Mouse (Mus musculus): ENCODE data around the gene Mrps2. TPM values are rescaled to one million over a fixed set of nuclear protein-coding genes. Genes with fewer than 3 reads are reported as not detected.
A peak's percentile ranks its signal among the peaks of the same experiment; 100 is the strongest.
"Not testable (repeated sequence)": the region's sequence is repeated elsewhere in the genome, so short reads cannot be mapped to it uniquely, and the experiment has no call there.

The Mrps2 gene
- polyA plus RNA-seq, 1 experiment from 2014 or later = 58.5 TPM

GRCm38 (mm10) chr2:28502987-28503386 is 35.1 kb downstream of the Mrps2 start:
- Histone ChIP-seq H3K4me2 (replicated peaks; ENCODE audit: low read depth, low read length) (no peak overlapping the region), H3K27ac (ENCODE audit: low read length) (no peak overlapping the region), H3K9me3 (ENCODE audit: control insufficient read depth, low read depth, low read length) (no peaks in the 10 kb centered on the region), H3K27me3 (ENCODE audit: control insufficient read depth, insufficient read depth, low read length) (no peaks in the 10 kb centered on the region), H3K36me3 (ENCODE audit: control insufficient read depth, insufficient read depth, low read length) (no peaks in the 10 kb centered on the region), H3K4me1 (ENCODE audit: control insufficient read depth, insufficient read depth, low read length) (no peaks in the 10 kb centered on the region), H3K4me3 (ENCODE audit: low read depth, low read length) (no peak overlapping the region), H3K9ac (replicated peaks; ENCODE audit: low read depth, low read length) (no peak overlapping the region)
- no peak for ATAC-seq (ENCODE audit: insufficient number of reproducible peaks, insufficient read depth, low FRiP score, low read depth)
- 83% methylated on average over 10 of the region's 10 CpGs for WGBS

- no peak for ATAC-seq (ENCODE audit: insufficient number of reproducible peaks, insufficient read depth, low FRiP score, low read depth)
- Histone ChIP-seq H3K4me3 (ENCODE audit: low read depth, low read length) (no peak overlapping the region), H3K27ac (ENCODE audit: low read length) (no peak overlapping the region), H3K4me1 (ENCODE audit: control insufficient read depth, insufficient read depth, low read length) (no peaks in the 10 kb centered on the region), H3K27me3 (ENCODE audit: control insufficient read depth, insufficient read depth, low read length) (no peaks in the 10 kb centered on the region), H3K36me3 (ENCODE audit: control insufficient read depth, insufficient read depth, low read length) (no peaks in the 10 kb centered on the region), H3K4me2 (replicated peaks; ENCODE audit: low read depth, low read length) (no peak overlapping the region), H3K9me3 (ENCODE audit: control insufficient read depth, low read depth, low read length) (no peaks in the 10 kb centered on the region), H3K9ac (replicated peaks; ENCODE audit: low read depth, low read length) (no peak overlapping the region)
- WGBS = 88% methylated on average over 13 of the region's 13 CpGs
Observed at GRCm38 (mm10) chr2:28504676-28505075, 36.8 kb downstream of the Mrps2 start.

- WGBS = 72% methylated on average over 3 of the region's 3 CpGs
- Histone ChIP-seq H3K9ac (replicated peaks; ENCODE audit: low read depth, low read length) (no peak within 1 kb of the TSS), H3K36me3 (ENCODE audit: control insufficient read depth, insufficient read depth, low read length) (no peaks in the 10 kb centered on the region)
Observed at GRCm38 (mm10) chr2:28505795-28506194, 37.9 kb downstream of the Mrps2 start, which contains the start of gene Gm10134. TSS of gene Gm10134 (plus strand) at chr2:28506095.

GRCm38 (mm10) chr2:28506291-28506690 is 38.4 kb downstream of the Mrps2 start:
- ATAC-seq (ENCODE audit: insufficient number of reproducible peaks, insufficient read depth, low FRiP score, low read depth) = no peak
- Histone ChIP-seq H3K4me3 (ENCODE audit: low read depth, low read length) (no peak overlapping the region), H3K27me3 (ENCODE audit: control insufficient read depth, insufficient read depth, low read length) (no peaks in the 10 kb centered on the region), H3K36me3 (ENCODE audit: control insufficient read depth, insufficient read depth, low read length) (no peaks in the 10 kb centered on the region), H3K9me3 (ENCODE audit: control insufficient read depth, low read depth, low read length) (no peaks in the 10 kb centered on the region), H3K4me2 (replicated peaks; ENCODE audit: low read depth, low read length) (no peak overlapping the region), H3K4me1 (ENCODE audit: control insufficient read depth, insufficient read depth, low read length) (no peaks in the 10 kb centered on the region), H3K27ac (ENCODE audit: low read length) (no peak overlapping the region), H3K9ac (replicated peaks; ENCODE audit: low read depth, low read length) (no peak overlapping the region)
- WGBS = 85% methylated on average over 6 of the region's 6 CpGs

More at GRCm38 (mm10) chr2:28505795-28506194, 37.9 kb downstream of the Mrps2 start, which contains the start of gene Gm10134:
- no peaks in the 10 kb centered on the region for H3K4me1 ChIP-seq (ENCODE audit: control insufficient read depth, insufficient read depth, low read length)
- no peak within 1 kb of the TSS for H3K4me2 ChIP-seq (replicated peaks; ENCODE audit: low read depth, low read length)
- no peaks in the 10 kb centered on the region for H3K27me3 ChIP-seq (ENCODE audit: control insufficient read depth, insufficient read depth, low read length)
- no peak within 1 kb of the TSS for H3K4me3 ChIP-seq (ENCODE audit: low read depth, low read length)
- H3K9me3 ChIP-seq (ENCODE audit: control insufficient read depth, low read depth, low read length) = no peaks in the 10 kb centered on the region
- H3K27ac ChIP-seq (ENCODE audit: low read length) = no peak within 1 kb of the TSS
- no peak for ATAC-seq (ENCODE audit: insufficient number of reproducible peaks, insufficient read depth, low FRiP score, low read depth)

GRCm38 (mm10) chr2:28511600-28511999 is 43.7 kb downstream of the Mrps2 start:
- not testable (repeated sequence) for H3K27me3 ChIP-seq (ENCODE audit: control insufficient read depth, insufficient read depth, low read length); ATAC-seq (ENCODE audit: insufficient number of reproducible peaks, insufficient read depth, low FRiP score, low read depth); H3K4me3 ChIP-seq (ENCODE audit: low read depth, low read length); H3K27ac ChIP-seq (ENCODE audit: low read length); H3K9ac ChIP-seq (replicated peaks; ENCODE audit: low read depth, low read length); H3K4me2 ChIP-seq (replicated peaks; ENCODE audit: low read depth, low read length); H3K36me3 ChIP-seq (ENCODE audit: control insufficient read depth, insufficient read depth, low read length); H3K9me3 ChIP-seq (ENCODE audit: control insufficient read depth, low read depth, low read length)
- WGBS = 52% methylated on average over 5 of the region's 5 CpGs
- H3K4me1 ChIP-seq (ENCODE audit: control insufficient read depth, insufficient read depth, low read length) = peaks cover 11% of the 10 kb centered on the region

GRCm38 (mm10) chr2:28512798-28513401 is 45.0 kb downstream of the Mrps2 start, which contains the start of gene Ralgds:
TSS of gene Ralgds (plus strand) at chr2:28513125.
- peak; percentile 76 for ATAC-seq (ENCODE audit: insufficient number of reproducible peaks, insufficient read depth, low FRiP score, low read depth)

GRCm38 (mm10) chr2:28513431-28514370 is 45.8 kb downstream of the Mrps2 start:
- no peaks in the 10 kb centered on the region for H3K27me3 ChIP-seq (ENCODE audit: control insufficient read depth, insufficient read depth, low read length)
- WGBS = 6% methylated on average over 47 of the region's 47 CpGs
- H3K9me3 ChIP-seq (ENCODE audit: control insufficient read depth, low read depth, low read length) = no peaks in the 10 kb centered on the region
- peak overlapping the region; percentile 76 for H3K4me2 ChIP-seq (replicated peaks; ENCODE audit: low read depth, low read length)
- H3K36me3 ChIP-seq (ENCODE audit: control insufficient read depth, insufficient read depth, low read length) = no peaks in the 10 kb centered on the region
- peaks cover 16% of the 10 kb centered on the region for H3K4me1 ChIP-seq (ENCODE audit: control insufficient read depth, insufficient read depth, low read length)
- peak overlapping the region; percentile 82 for H3K9ac ChIP-seq (replicated peaks; ENCODE audit: low read depth, low read length)
- peak overlapping the region; percentile 61 for H3K27ac ChIP-seq (ENCODE audit: low read length)
- H3K4me3 ChIP-seq (ENCODE audit: low read depth, low read length) = peak overlapping the region; percentile 65
- peak; percentile 29; the same call in 1 of the 2 replicates for ATAC-seq (ENCODE audit: insufficient number of reproducible peaks, insufficient read depth, low FRiP score, low read depth)

More at GRCm38 (mm10) chr2:28512798-28513401, 45.0 kb downstream of the Mrps2 start, which contains the start of gene Ralgds:
- peak within 1 kb of the TSS; percentile 82 for H3K9ac ChIP-seq (replicated peaks; ENCODE audit: low read depth, low read length)
- H3K9me3 ChIP-seq (ENCODE audit: control insufficient read depth, low read depth, low read length) = no peaks in the 10 kb centered on the region
- peaks cover 16% of the 10 kb centered on the region for H3K4me1 ChIP-seq (ENCODE audit: control insufficient read depth, insufficient read depth, low read length)
- H3K4me2 ChIP-seq (replicated peaks; ENCODE audit: low read depth, low read length) = peak within 1 kb of the TSS; percentile 76
- H3K27me3 ChIP-seq (ENCODE audit: control insufficient read depth, insufficient read depth, low read length) = no peaks in the 10 kb centered on the region
- H3K4me3 ChIP-seq (ENCODE audit: low read depth, low read length) = peak within 1 kb of the TSS; percentile 65
- H3K36me3 ChIP-seq (ENCODE audit: control insufficient read depth, insufficient read depth, low read length) = no peaks in the 10 kb centered on the region
- H3K27ac ChIP-seq (ENCODE audit: low read length) = peak within 1 kb of the TSS; percentile 61
- under 1% methylated on average over 56 of the region's 71 CpGs for WGBS

GRCm38 (mm10) chr2:28514489-28514888 is 46.6 kb downstream of the Mrps2 start:
- Histone ChIP-seq H3K4me2 (replicated peaks; ENCODE audit: low read depth, low read length) (peak overlapping the region; percentile 76), H3K36me3 (ENCODE audit: control insufficient read depth, insufficient read depth, low read length) (no peaks in the 10 kb centered on the region), H3K9ac (replicated peaks; ENCODE audit: low read depth, low read length) (no peak overlapping the region; the same call in 1 of the 2 replicates), H3K27ac (ENCODE audit: low read length) (no peak overlapping the region), H3K9me3 (ENCODE audit: control insufficient read depth, low read depth, low read length) (no peaks in the 10 kb centered on the region), H3K4me3 (ENCODE audit: low read depth, low read length) (peak overlapping the region; percentile 65; the same call in 1 of the 2 replicates), H3K27me3 (ENCODE audit: control insufficient read depth, insufficient read depth, low read length) (no peaks in the 10 kb centered on the region), H3K4me1 (ENCODE audit: control insufficient read depth, insufficient read depth, low read length) (peaks cover 16% of the 10 kb centered on the region)
- ATAC-seq (ENCODE audit: insufficient number of reproducible peaks, insufficient read depth, low FRiP score, low read depth) = no peak
- 17% methylated on average over 5 of the region's 5 CpGs for whole genome bisulfite sequencing

Data from stomach, embryonic 14.5 days (tissue).